Mouse (Mus musculus): ENCODE results near the gene Ifi204. TPM values are rescaled to one million over a fixed set of nuclear protein-coding genes. Genes with fewer than 3 reads are reported as not detected.
"Not testable (repeated sequence)": the region's sequence is repeated elsewhere in the genome, so short reads cannot be mapped to it uniquely, and the experiment has no call there.

The Ifi204 gene
- polyA plus RNA-seq, 1 experiment from 2014 or later = 1.9 TPM

DNA sequence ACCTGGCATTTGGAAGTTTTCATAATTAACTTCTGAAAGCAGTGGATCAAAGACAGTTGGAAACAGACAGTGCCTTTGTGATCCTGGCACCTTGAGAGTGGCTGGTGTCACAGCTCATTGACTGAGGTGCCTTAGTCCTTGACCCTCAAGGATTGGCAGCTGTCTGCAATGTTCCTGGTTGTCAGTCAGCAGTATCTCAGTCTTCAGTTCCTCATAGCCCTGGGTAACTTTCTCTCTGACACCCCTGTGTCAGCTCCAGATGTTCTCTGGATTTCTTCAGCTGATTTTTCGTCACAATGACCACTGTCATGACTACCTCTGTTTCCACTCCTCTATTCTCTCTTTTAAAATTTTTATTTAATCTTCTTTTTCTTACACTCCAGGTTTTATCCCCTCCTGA, 24.5 kb downstream of the Ifi204 start:
- Histone ChIP-seq H3K9ac (replicated peaks; ENCODE audit: low read depth) (no peak overlapping the region), H3K4me1 (ENCODE audit: insufficient read depth, low read depth, low read length) (no peaks in the 10 kb centered on the region), H3K4me2 (replicated peaks; ENCODE audit: low read depth, low read length) (no peak overlapping the region), H3K9me3 (ENCODE audit: low read length) (no peaks in the 10 kb centered on the region), H3K27me3 (replicated peaks; ENCODE audit: insufficient read depth, low read length) (no peaks in the 10 kb centered on the region), H3K4me3 (ENCODE audit: low read depth, low read length) (no peak overlapping the region), H3K36me3 (ENCODE audit: insufficient read depth, low read length) (no peaks in the 10 kb centered on the region), H3K27ac (ENCODE audit: low read length) (no peak overlapping the region)
- ATAC-seq (0 out of 2 replicates have a peak, but pooled peaks have one; percentile 23), DNase-seq (ENCODE audit: low spot score) (no peak)
- 48% methylated on average over 1 of the region's 1 CpGs for WGBS
- TF ChIP-seq EP300 (IDR thresholded peaks at IDR 0.05) (no peak), CTCF (IDR thresholded peaks at IDR 0.05) (no peak)

DNA sequence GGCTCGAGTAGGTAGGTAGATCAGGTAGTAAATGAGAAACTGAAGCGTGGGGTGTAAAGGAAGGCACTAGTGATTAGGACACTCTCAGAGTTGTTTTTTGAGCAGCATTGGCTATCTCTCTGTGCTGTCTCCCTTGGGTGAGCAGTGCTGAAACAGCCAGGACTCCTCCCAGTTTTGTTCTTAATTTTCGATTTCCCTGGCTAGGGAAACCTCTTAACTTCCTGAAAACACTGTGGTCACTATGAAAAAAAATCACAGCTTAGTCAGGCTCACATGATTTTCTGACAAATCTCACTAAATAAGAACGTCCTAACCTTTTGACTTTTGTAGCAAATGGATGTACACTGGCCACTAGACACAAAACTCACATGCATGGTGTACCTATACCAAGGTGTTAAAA, 25.1 kb downstream of the Ifi204 start, which contains the start of gene Ifi207:
Gene Ifi207, minus strand, starts transcription at position 92 of the 400 bp plus-strand sequence.
- no peaks in the 10 kb centered on the region for H3K4me1 ChIP-seq (ENCODE audit: insufficient read depth, low read depth, low read length)
- H3K4me3 ChIP-seq (ENCODE audit: low read depth, low read length) = no peak within 1 kb of the TSS
- DNase-seq (ENCODE audit: low spot score) (peak; percentile 31), ATAC-seq (peak; percentile 30; the same call in 1 of the 2 replicates)
- no peaks in the 10 kb centered on the region for H3K9me3 ChIP-seq (ENCODE audit: low read length)
- no peak within 1 kb of the TSS for H3K9ac ChIP-seq (replicated peaks; ENCODE audit: low read depth)
- H3K27ac ChIP-seq (ENCODE audit: low read length) = no peak within 1 kb of the TSS
- H3K27me3 ChIP-seq (replicated peaks; ENCODE audit: insufficient read depth, low read length) = no peaks in the 10 kb centered on the region
- 54% methylated on average over 4 of the region's 4 CpGs for WGBS
- H3K36me3 ChIP-seq (ENCODE audit: insufficient read depth, low read length) = no peaks in the 10 kb centered on the region
- TF ChIP-seq EP300 (IDR thresholded peaks at IDR 0.05) (no peak), CTCF (IDR thresholded peaks at IDR 0.05) (no peak)
- no peak within 1 kb of the TSS for H3K4me2 ChIP-seq (replicated peaks; ENCODE audit: low read depth, low read length)

GRCm38 (mm10) chr1:173740537-173740936, 26.2 kb downstream of the Ifi204 start:
- Histone ChIP-seq H3K27me3 (replicated peaks; ENCODE audit: insufficient read depth, low read length) (no peaks in the 10 kb centered on the region), H3K4me1 (ENCODE audit: insufficient read depth, low read depth, low read length) (no peaks in the 10 kb centered on the region), H3K36me3 (ENCODE audit: insufficient read depth, low read length) (no peaks in the 10 kb centered on the region), H3K4me2 (replicated peaks; ENCODE audit: low read depth, low read length) (no peak overlapping the region), H3K4me3 (ENCODE audit: low read depth, low read length) (no peak overlapping the region), H3K27ac (ENCODE audit: low read length) (no peak overlapping the region), H3K9ac (replicated peaks; ENCODE audit: low read depth) (no peak overlapping the region), H3K9me3 (ENCODE audit: low read length) (no peaks in the 10 kb centered on the region)
- DNase-seq (ENCODE audit: low spot score) = no peak
- TF ChIP-seq CTCF (IDR thresholded peaks at IDR 0.05) (no peak), EP300 (IDR thresholded peaks at IDR 0.05) (no peak)
- ATAC-seq = no peak

DNA sequence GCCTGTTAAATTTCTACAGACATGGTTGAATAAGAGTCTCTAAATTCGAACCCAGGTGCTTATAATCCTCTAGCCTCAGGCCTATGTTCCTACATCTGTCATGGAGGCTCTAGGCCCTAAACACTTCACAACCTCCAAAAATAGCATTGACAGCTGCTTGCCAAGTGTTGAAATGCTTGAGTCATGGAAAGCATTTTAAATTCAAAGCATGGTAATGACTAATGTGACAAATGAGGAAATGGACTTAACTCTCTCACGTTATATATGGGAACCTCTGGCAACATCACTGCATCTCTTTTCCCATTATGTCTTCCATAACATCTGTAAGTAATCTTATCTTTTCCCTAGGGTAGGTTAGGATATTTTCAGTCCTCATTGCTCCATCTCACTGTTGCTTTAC, 29.8 kb downstream of the Ifi204 start:
- DNase-seq (ENCODE audit: low spot score) = peak; percentile 8
- no peaks in the 10 kb centered on the region for H3K9me3 ChIP-seq (ENCODE audit: low read length)
- WGBS = 51% methylated on average over 2 of the region's 2 CpGs

DNA sequence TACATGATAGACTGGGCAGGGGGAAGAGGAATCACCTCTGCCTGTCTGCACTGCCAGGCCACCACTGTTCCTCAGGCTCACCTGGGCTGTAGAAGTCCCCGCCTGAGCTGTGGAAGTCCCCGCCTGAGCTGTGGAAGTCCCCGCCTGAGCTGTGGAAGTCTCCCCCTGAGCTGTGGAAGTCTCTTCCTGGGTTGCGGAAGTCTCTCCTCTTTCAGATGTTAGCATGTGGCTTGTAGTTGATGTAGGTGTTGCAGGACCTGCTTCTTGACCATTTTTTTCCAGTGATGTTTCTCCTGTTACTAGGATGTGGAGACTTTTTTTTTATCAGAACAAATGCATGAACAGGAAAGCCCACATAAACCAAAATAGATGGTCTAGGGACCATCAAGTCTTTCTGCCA, 31.7 kb downstream of the Ifi204 start:
- WGBS = 86% methylated on average over 3 of the region's 4 CpGs
- H3K36me3 ChIP-seq (ENCODE audit: insufficient read depth, low read length); H3K4me2 ChIP-seq (replicated peaks; ENCODE audit: low read depth, low read length); H3K27ac ChIP-seq (ENCODE audit: low read length); H3K4me3 ChIP-seq (ENCODE audit: low read depth, low read length); DNase-seq (ENCODE audit: low spot score); H3K27me3 ChIP-seq (replicated peaks; ENCODE audit: insufficient read depth, low read length); H3K9me3 ChIP-seq (ENCODE audit: low read length); ATAC-seq; H3K9ac ChIP-seq (replicated peaks; ENCODE audit: low read depth); H3K4me1 ChIP-seq (ENCODE audit: insufficient read depth, low read depth, low read length): not testable (repeated sequence)

More for the DNA sequence above, 29.8 kb downstream of the Ifi204 start:
- no peak for ATAC-seq
- no peaks in the 10 kb centered on the region for H3K4me1 ChIP-seq (ENCODE audit: insufficient read depth, low read depth, low read length)
- H3K27me3 ChIP-seq (replicated peaks; ENCODE audit: insufficient read depth, low read length) = no peaks in the 10 kb centered on the region
- TF ChIP-seq EP300 (IDR thresholded peaks at IDR 0.05) (no peak), CTCF (IDR thresholded peaks at IDR 0.05) (no peak)
- H3K27ac ChIP-seq (ENCODE audit: low read length) = no peak overlapping the region
- no peak overlapping the region for H3K9ac ChIP-seq (replicated peaks; ENCODE audit: low read depth)
- H3K36me3 ChIP-seq (ENCODE audit: insufficient read depth, low read length) = no peaks in the 10 kb centered on the region
- no peak overlapping the region for H3K4me2 ChIP-seq (replicated peaks; ENCODE audit: low read depth, low read length)
- no peak overlapping the region for H3K4me3 ChIP-seq (ENCODE audit: low read depth, low read length)

GRCm38 (mm10) chr1:173733219-173733618, 33.5 kb downstream of the Ifi204 start:
- ATAC-seq (no peak), DNase-seq (ENCODE audit: low spot score) (no peak)
- no peaks in the 10 kb centered on the region for H3K27me3 ChIP-seq (replicated peaks; ENCODE audit: insufficient read depth, low read length)

More at GRCm38 (mm10) chr1:173733219-173733618, 33.5 kb downstream of the Ifi204 start:
- H3K4me2 ChIP-seq (replicated peaks; ENCODE audit: low read depth, low read length) = no peak overlapping the region
- no peak overlapping the region for H3K27ac ChIP-seq (ENCODE audit: low read length)
- no peaks in the 10 kb centered on the region for H3K4me1 ChIP-seq (ENCODE audit: insufficient read depth, low read depth, low read length)
- 12% methylated on average over 7 of the region's 7 CpGs for WGBS
- no peaks in the 10 kb centered on the region for H3K9me3 ChIP-seq (ENCODE audit: low read length)
- H3K36me3 ChIP-seq (ENCODE audit: insufficient read depth, low read length) = no peaks in the 10 kb centered on the region
- TF ChIP-seq CTCF (IDR thresholded peaks at IDR 0.05) (no peak), EP300 (IDR thresholded peaks at IDR 0.05) (no peak)
- H3K9ac ChIP-seq (replicated peaks; ENCODE audit: low read depth) = no peak overlapping the region
- H3K4me3 ChIP-seq (ENCODE audit: low read depth, low read length) = no peak overlapping the region

Other genes with a start within 250 kb of the Ifi204 start
- not detected in 2 replicates for gene Ifi214, start 231.0 kb downstream of the Ifi204 start, polyA plus RNA-seq (2015; fragmentation: Nextera tagmentation; extraction: Ambion mirVana)
- gene Ifi213, start 167.7 kb downstream of the Ifi204 start, polyA plus RNA-seq (2015; fragmentation: Nextera tagmentation; extraction: Ambion mirVana) = 0.98 and 2.0 TPM in 2 replicates
- gene Ifi209, start 136.0 kb downstream of the Ifi204 start, polyA plus RNA-seq (2015; fragmentation: Nextera tagmentation; extraction: Ambion mirVana) = 0.53 and 0.61 TPM in 2 replicates
- 0.94 and 0.95 TPM in 2 replicates for gene Ifi208, start 93.3 kb downstream of the Ifi204 start, polyA plus RNA-seq (2015; fragmentation: Nextera tagmentation; extraction: Ambion mirVana)
- gene Ifi207, start 25.2 kb downstream of the Ifi204 start, polyA plus RNA-seq (2015; fragmentation: Nextera tagmentation; extraction: Ambion mirVana) = 1.4 and 1.5 TPM in 2 replicates
- 1.3 and 1.4 TPM in 2 replicates for gene Ifi211, start 146.1 kb upstream of the Ifi204 start, polyA plus RNA-seq (2015; fragmentation: Nextera tagmentation; extraction: Ambion mirVana)
- gene Mndal, start 175.5 kb upstream of the Ifi204 start, polyA plus RNA-seq (2015; fragmentation: Nextera tagmentation; extraction: Ambion mirVana) = 5.4 and 8.3 TPM in 2 replicates
- 3.2 and 5.0 TPM in 2 replicates for gene Ifi203, start 175.7 kb upstream of the Ifi204 start, polyA plus RNA-seq (2015; fragmentation: Nextera tagmentation; extraction: Ambion mirVana)
- 0.07 TPM in 1 of 2 replicates, not detected in the other for gene Ifi202b, start 215.8 kb upstream of the Ifi204 start, polyA plus RNA-seq (2015; fragmentation: Nextera tagmentation; extraction: Ambion mirVana)